Mouse (Mus musculus): ENCODE data around the gene Ckap5.

DNA sequence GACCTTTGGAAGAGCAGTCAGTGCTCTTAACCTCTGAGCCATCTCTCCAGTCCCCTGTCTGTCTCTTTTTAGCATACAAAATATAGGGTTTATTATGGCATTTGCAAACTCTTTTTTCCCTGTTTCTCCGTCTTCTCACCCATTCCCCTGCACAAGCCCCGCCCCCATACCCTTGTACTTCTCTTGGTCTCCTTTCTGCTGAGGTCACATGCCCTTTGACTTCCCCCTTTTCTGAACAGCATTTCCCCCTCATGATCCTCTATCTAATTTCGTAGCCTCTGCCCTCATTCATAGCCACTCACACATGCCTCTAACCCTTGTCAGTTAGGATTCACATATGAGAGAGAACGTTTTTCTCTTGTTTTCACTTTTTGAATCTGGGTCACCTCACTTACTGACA is 41.9 kb upstream of the Ckap5 start:
- TF ChIP-seq CTCF (IDR thresholded peaks at IDR 0.05; ENCODE audit: borderline replicate concordance, insufficient read depth, low read depth, low read length) (no peak), POLR2A (IDR thresholded peaks at IDR 0.05; ENCODE audit: borderline replicate concordance, insufficient read depth, low read length) (no peak)
